Mouse (Mus musculus): Measurements from ENCODE around the gene Trio. TPM values are rescaled to one million over a fixed set of nuclear protein-coding genes. Genes with fewer than 3 reads are reported as not detected.

The Trio gene
- total RNA-seq, 2 experiments from 2014 or later = 321 to 333 TPM

DNA sequence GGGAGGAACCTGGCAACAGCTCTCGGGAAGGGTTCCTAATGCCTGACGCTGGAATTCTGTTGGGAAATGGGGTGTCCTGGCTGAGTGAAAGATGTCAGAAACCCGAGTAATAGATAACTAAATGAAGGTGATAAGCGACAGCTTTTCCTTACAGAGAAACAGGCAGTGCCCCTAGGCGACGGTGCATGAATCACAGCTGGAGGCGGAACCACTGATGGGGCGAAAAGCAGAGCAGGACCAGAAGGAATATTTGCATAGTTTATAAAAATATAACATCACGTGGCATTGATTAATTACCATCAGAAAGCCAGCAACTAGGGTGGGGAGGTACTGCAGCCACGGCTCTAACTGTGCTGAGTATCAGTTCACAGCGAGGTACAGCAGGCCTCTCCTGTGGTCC is 233.2 kb downstream of the Trio start:
- Histone ChIP-seq H3K4me3 (no peak overlapping the region), H3K27ac (peak overlapping the region; percentile 99)
- TF ChIP-seq CTCF (conservative IDR thresholded peaks at IDR 0.05) = 0 out of 2 replicates have a peak, but pooled peaks have one; percentile 8
- no peak for DNase-seq (ENCODE audit: low spot score in 2 of 2)

DNA sequence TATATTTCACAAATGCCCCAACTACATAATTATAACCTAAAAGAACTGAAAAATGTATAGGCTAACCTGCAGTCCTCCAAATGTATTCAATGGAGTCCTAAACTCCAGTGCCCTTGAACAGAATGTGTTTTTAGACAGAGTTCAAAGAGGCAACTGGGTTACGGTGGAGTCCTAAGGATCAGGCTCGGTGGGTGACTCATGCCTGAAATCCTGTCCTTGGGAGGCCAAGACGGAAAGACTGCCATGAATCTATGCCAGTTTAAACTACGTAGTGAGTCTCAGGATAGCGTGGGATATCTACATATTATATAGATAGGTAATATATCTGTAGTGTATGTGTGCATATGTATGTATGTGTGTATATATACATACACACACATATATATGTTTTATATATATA is 234.5 kb downstream of the Trio start:
- DNase-seq (ENCODE audit: low spot score in 2 of 2) = no peak
- TF ChIP-seq CTCF (conservative IDR thresholded peaks at IDR 0.05) = no peak
- no peak overlapping the region for H3K4me3 ChIP-seq
- peak overlapping the region; percentile 99 for H3K27ac ChIP-seq

DNA sequence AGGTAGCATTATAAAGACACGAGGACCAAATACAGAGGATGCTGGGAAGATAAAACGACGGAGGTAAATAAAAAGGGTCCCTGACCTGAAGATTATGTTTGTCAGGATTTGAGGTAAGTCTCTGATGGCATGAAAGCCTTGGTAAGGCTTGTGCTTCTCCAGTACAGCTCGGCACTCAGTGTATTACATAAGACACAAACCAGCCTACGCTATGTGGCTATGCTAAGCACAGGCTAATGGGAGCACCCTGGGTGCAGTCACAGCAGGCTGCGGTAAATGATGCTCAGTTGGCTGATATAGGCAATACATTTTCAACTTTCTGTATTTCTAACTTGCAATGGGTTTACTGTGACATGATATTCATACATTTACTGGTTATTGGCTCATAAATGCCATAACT is 234.9 kb downstream of the Trio start:
- no peak for TF ChIP-seq CTCF (conservative IDR thresholded peaks at IDR 0.05)
- no peak for DNase-seq (ENCODE audit: low spot score in 2 of 2)
- H3K4me3 ChIP-seq = no peak overlapping the region
- peak overlapping the region; percentile 99 for H3K27ac ChIP-seq

DNA sequence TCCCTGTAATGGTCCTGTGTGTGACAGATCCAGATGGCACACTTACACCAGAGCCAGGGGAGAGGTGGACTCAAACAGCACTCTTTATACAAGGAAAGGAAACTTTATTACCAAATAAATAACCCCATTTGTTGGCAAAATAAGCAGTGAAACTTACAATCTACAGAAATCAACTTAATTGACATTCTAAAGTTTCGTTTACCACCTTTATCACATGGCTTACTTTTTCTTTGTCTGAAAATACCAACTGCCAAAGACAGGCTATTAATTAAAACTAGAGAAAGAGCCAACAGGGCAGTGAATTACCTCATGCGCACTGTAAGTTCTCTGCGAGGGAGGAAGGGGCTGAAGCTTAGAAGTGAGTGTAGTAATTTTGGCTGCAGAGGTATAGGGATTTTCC is 236.3 kb downstream of the Trio start:
- peak overlapping the region; percentile 99 for H3K27ac ChIP-seq
- TF ChIP-seq CTCF (conservative IDR thresholded peaks at IDR 0.05) = no peak
- no peak for DNase-seq (ENCODE audit: low spot score in 2 of 2)

DNA sequence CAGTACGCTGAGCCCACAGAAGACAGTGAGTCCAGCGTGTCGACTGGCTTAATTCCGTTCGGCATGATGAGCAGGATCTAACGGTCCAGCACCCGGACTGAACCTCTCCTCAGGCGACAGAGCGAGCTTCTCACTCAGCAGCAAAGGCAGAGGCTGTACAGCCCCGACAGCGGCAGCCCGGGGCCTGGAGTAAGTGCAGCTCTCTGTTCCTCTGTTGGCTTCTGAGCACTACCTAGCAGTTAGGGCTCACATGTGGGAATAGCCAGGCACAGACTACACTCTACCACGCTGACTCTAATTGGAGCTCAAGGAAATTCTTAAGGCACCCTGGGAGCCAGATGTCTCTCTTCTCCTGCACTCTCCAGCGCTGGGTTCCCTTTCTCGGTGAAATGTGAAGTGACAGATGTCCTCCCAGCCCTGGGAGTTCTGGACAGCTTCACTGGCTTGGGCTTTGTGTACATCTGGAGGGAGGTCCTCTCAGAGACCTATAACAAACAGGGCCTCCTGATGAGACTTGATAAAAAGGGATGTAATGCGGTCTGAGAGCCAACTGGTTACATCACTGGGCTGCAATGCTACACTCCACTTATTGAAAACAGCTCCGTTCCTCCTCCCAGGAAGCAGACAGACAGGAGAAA is 237.4 kb downstream of the Trio start:
- TF ChIP-seq CTCF (conservative IDR thresholded peaks at IDR 0.05) = no peak
- peak in 1 of 2 experiments; percentile 55 for DNase-seq (ENCODE audit: low spot score in 2 of 2)
- peak overlapping the region; percentile 59 for H3K4me3 ChIP-seq
- H3K27ac ChIP-seq = peak overlapping the region; percentile 99

More for the DNA sequence above, 236.3 kb downstream of the Trio start:
- H3K4me3 ChIP-seq = no peak overlapping the region; the same call in 1 of the 2 replicates

DNA sequence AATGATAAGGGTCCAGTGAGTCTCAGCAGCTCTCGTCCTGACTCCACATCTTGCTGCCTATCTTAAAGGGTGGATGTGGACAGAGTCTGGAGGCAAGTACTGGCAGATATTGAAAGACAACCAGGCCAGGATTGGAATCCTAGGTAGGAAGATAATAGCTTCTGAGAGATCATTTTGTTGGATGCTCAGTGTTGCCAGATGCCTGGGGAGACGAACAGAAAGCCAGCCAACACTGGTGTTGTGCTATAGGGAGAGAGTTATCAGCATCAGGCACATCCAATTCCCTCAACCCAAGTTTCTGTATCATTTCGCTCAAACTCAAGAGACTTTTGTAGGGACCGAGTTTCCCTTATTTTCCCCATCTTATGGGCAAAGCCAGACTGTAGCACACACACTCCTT is 238.5 kb downstream of the Trio start:
- DNase-seq (ENCODE audit: low spot score in 2 of 2) = no peak
- Histone ChIP-seq H3K27ac (peak overlapping the region; percentile 99), H3K4me3 (peak overlapping the region; percentile 59)
- TF ChIP-seq CTCF (conservative IDR thresholded peaks at IDR 0.05) = no peak

DNA sequence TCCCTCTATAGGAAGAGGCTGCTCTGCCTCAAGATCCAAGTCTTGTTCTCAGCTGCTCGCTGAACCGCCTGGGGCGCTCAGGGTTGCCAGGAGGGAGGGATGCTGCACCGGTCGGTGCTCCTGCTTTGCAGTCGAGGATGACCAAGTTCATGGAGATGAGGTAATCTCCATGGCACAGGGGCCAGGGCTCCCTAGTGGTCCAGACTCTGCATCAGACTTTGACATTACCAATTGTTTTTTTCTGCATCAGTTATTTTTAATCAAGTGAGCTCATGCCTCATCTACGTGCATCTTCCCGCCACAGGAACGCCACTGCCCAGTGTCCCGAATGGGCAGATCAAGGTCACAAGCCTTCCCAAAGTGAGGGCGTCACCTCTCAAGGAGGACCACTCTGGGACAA is 239.2 kb downstream of the Trio start:
- DNase-seq (ENCODE audit: low spot score in 2 of 2) = no peak
- peak; percentile 22 for TF ChIP-seq CTCF (conservative IDR thresholded peaks at IDR 0.05)
- H3K4me3 ChIP-seq = peak overlapping the region; percentile 59
- H3K27ac ChIP-seq = peak overlapping the region; percentile 99

DNA sequence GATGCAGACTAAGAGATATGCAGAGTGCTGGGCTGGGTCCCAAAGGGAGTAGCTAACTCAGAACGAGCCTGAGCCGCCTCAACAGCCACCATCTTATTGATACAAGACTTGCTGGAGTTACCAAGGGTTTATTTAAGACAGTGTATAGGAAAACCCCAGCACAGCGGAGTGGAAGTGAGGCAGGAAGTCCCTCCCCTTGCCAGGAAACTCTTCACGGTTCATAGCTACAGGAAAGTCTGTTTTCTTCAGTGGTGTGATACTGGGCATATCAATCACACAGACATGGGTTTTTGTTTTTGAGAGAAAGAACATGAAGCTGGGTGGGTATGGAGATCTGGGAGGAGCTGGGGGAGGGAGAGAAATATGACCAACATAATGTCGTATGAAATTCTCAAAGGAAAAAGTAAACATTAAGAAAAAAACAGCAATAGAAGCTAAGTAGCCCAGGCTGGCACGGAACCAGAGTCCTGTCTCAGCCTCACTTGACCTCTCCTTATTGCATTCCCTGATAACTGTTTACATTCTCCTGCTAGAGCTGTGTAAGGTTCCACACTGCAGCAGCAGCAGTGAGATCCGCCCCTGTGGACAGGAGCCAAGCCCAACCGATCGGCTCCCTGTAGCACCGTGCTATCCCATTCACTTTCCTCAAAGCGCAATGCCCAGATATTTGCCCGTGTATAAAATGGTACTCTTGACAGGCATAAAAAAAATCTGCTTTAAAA is 240.2 kb downstream of the Trio start:
- DNase-seq (ENCODE audit: low spot score in 2 of 2) = peak in 1 of 2 experiments; percentile 49
- Histone ChIP-seq H3K4me3 (peak overlapping the region; percentile 59), H3K27ac (peak overlapping the region; percentile 99)
- no peak for TF ChIP-seq CTCF (conservative IDR thresholded peaks at IDR 0.05)

DNA sequence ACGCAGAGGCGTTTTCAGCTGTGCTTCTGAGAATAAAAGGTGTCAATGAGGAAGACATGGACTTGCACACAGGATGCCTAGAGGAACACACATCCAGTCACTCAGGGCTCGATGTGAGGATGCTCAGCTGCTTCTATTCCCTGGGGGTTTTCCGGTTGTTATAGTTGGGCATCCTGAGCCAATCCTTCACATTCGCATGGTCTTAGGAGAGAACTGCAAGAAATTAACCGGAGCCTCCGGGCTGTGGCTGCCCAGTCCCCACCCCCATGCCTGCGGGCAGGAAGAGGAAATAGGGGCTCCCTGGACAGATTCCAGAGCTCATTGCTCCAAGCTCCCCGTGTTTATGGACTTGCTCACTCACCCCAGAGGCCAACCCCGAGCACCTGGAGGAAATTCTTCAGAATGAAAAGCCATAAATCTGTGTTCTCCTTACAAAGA is 241.5 kb downstream of the Trio start:
- DNase-seq (ENCODE audit: low spot score in 2 of 2) = no peak
- Histone ChIP-seq H3K4me3 (peak overlapping the region; percentile 59), H3K27ac (peak overlapping the region; percentile 99)
- TF ChIP-seq CTCF (conservative IDR thresholded peaks at IDR 0.05) = no peak

DNA sequence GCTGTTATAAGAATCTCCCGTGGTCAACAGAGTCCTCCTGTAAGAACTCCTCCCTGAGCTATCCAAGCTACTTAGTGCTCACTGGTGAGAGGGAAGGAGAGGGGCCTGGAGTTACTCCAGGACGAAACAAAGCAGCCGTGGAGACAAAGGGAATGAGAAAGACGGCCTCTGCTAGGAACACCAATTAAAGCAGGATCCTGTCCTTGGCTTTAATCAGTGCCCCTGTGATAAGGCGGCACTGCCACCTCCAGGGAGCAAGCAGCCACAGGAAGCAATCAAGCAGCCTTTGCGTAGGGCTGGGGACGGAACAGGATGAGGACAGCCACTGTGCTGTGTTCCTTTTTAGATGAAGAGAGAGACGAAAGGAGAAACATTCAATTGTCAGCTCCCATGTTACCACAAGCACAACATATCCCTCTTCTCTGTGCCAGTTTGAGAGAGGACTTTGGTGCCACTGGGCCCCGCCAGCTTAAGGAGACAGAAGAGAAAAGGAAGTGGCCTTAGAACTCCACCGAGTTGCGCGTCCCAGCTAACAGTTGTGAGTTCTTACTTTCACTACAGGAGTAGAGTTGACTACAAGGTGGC is 242.0 kb downstream of the Trio start:
- peak; percentile 45 for TF ChIP-seq CTCF (conservative IDR thresholded peaks at IDR 0.05)
- peak overlapping the region; percentile 59 for H3K4me3 ChIP-seq

DNA sequence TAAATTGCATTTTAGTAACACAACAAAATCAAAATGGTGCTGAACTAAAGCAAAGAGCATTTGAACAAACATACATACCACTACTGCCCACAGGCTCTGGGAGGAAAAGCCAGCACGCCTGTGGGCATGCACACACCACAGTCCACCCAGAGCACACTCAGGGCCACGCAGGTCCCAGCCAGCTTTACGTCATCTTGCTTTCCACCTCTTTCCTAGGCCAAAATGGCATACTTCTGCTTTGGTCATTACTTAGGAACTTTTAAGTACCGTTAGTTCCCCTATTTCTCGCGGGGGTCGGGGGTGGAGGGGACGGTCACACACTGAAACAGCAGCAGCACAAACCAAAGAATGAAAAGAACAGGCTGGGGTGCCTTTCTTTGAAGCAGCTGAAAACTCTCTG is 242.6 kb downstream of the Trio start:
- DNase-seq (ENCODE audit: low spot score in 2 of 2) = no peak
- Histone ChIP-seq H3K4me3 (peak overlapping the region; percentile 59), H3K27ac (peak overlapping the region; percentile 99)
- no peak for TF ChIP-seq CTCF (conservative IDR thresholded peaks at IDR 0.05)

More for the DNA sequence above, 242.0 kb downstream of the Trio start:
- H3K27ac ChIP-seq = peak overlapping the region; percentile 99
- no peak for DNase-seq (ENCODE audit: low spot score in 2 of 2)

DNA sequence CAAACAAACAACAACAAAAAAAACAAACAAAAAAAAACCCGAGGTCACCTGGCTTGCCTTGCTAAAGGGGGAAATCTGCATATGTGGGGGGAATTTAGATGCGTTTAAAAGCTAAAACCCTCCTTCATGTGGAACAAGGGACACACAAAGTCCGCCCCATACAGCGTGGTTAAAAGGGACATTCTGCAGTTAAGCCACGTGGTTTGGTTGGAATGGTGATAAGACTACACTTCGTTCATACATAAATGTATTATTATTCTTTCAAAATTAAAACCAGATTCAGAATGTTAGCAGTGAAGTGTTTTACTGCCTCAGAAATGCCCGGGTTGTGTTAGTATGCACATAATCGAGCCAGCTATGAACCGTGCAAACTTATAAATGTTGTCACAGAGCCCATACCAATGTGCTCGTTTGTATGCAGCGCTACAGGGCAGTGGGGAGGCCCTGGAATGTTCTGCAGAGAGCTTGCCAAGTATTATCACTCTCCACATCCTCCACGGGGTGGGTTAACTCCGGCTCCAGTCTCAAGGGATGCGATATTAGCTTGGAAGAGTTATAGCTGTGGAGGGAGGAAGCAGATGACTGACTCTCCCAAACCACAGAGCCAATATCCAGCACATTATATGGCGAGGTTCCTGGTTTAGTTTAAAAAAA is 243.1 kb downstream of the Trio start:
- peak overlapping the region; percentile 59 for H3K4me3 ChIP-seq
- peak overlapping the region; percentile 99 for H3K27ac ChIP-seq
- TF ChIP-seq CTCF (conservative IDR thresholded peaks at IDR 0.05) = no peak
- no peak for DNase-seq (ENCODE audit: low spot score in 2 of 2)

DNA sequence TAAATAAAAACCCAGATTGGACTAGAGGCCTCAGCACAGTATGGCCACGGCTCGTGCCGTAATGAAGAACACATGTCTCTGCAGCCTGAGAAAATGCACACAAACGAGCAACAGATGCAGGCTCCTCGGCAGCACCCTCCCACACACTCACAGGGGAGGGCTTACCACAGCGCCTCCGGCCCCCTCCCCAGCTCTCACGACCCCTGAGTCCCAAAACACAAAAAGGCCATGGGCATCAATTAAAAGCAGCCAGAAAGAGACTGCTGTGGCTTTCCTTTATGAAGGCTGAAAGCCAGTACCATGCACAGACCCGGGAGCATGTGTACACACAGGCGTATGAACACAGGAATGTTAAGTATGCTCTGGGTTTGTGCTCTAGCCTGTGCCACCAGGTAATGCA is 245.8 kb downstream of the Trio start:
- Histone ChIP-seq H3K27ac (peak overlapping the region; percentile 86), H3K4me3 (no peak overlapping the region; the same call in 1 of the 2 replicates)
- DNase-seq (ENCODE audit: low spot score in 2 of 2) = no peak
- TF ChIP-seq CTCF (conservative IDR thresholded peaks at IDR 0.05) = no peak
